Mouse (Mus musculus): ENCODE data around the gene Chrna9.

DNA sequence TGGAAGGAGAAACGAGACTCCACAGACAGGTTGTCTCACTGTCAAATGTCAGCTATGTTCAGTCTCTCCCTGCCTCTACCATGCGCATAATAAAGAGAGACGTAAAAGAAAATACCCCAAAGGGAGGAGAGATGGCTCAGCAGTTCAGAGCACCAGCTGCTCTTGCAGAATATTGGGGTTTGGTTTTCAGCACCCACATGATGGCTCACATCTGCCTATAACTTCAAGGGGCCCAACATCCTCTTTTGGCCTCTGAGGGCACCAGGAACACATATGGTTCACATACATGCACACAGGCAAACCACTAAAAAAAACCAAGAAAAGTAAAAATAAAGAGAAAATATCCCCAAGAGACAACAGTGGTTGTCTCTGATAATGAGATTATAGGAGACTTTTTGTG is 15.1 kb downstream of the Chrna9 start:
- TF ChIP-seq CTCF (conservative IDR thresholded peaks at IDR 0.05 in 1 of 2, IDR thresholded peaks at IDR 0.05 in 1 of 2; ENCODE audit: low read depth in 2 of 2, low read length in 2 of 2) (no peak), JUND (conservative IDR thresholded peaks at IDR 0.05; ENCODE audit: low read depth, low read length) (no peak), BHLHE40 (IDR thresholded peaks at IDR 0.05; ENCODE audit: low read depth, low read length) (no peak), ZKSCAN1 (IDR thresholded peaks at IDR 0.05; ENCODE audit: borderline replicate concordance, low read depth, low read length) (no peak), ELF1 (IDR thresholded peaks at IDR 0.05; ENCODE audit: low read depth, low read length) (no peak), EP300 (IDR thresholded peaks at IDR 0.05; ENCODE audit: low read length) (no peak), MAX (IDR thresholded peaks at IDR 0.05; ENCODE audit: low read length) (no peak), KAT2A (IDR thresholded peaks at IDR 0.05; ENCODE audit: insufficient replicate concordance, low read length) (no peak), HCFC1 (IDR thresholded peaks at IDR 0.05; ENCODE audit: low read depth, low read length) (no peak), NRF1 (IDR thresholded peaks at IDR 0.05; ENCODE audit: low read depth, low read length) (no peak)
